ENCODE assay signal across 22 mouse cellular contexts in genomic region chr4:59552835-59553234, GRCm38 (mm10).
"Had no signal": no experiment of that assay in that cellular context is flagged by ENCODE, and none has a peak within 500 bp of the region (broad histone marks: within the 10 kb centered on the region; RNA-seq: fewer than 3 reads in every experiment).

No protein-coding gene starts in this region.

- H3K27ac ChIP-seq: limb, embryonic 12.5 days; limb, embryonic 15.5 days; liver, embryonic 14.5 days; lung, embryonic 15.5 days; midbrain, embryonic 12.5 days; midbrain, embryonic 15.5 days; neural tube, embryonic 12.5 days; neural tube, embryonic 15.5 days had no signal

- H3K9ac ChIP-seq: limb, embryonic 12.5 days; limb, embryonic 15.5 days; liver, embryonic 14.5 days; lung, embryonic 15.5 days; midbrain, embryonic 12.5 days; midbrain, embryonic 15.5 days; neural tube, embryonic 12.5 days; neural tube, embryonic 15.5 days; stomach, embryonic 15.5 days had no signal

- DNase-seq: kidney, postnatal 14 days; kidney, postnatal 4 days; left cerebral cortex, postnatal 4 days; lung, adult 18-20 months; lung, postnatal 10 days; lung, postnatal 36 days; right cerebral cortex, adult 18-20 months; right cerebral cortex, postnatal 14 days; right cerebral cortex, postnatal 4 days; spleen, adult 18-20 months; thymus, postnatal 36 days had no signal

- H3K4me3 ChIP-seq: limb, embryonic 12.5 days; limb, embryonic 15.5 days; lung, embryonic 15.5 days; midbrain, embryonic 12.5 days; midbrain, embryonic 15.5 days; neural tube, embryonic 12.5 days; neural tube, embryonic 15.5 days; stomach, embryonic 15.5 days had no signal

- ATAC-seq: hindbrain, embryonic 16.5 days; midbrain, embryonic 15.5 days had no signal

- H3K4me2 ChIP-seq: limb, embryonic 12.5 days; limb, embryonic 15.5 days; lung, embryonic 15.5 days; midbrain, embryonic 12.5 days; midbrain, embryonic 15.5 days; neural tube, embryonic 12.5 days; neural tube, embryonic 15.5 days; stomach, embryonic 15.5 days had no signal

- H3K27me3 ChIP-seq: limb, embryonic 12.5 days; limb, embryonic 15.5 days; lung, embryonic 15.5 days; megakaryocyte, embryonic 14.5 days; midbrain, embryonic 15.5 days; neural tube, embryonic 12.5 days; neural tube, embryonic 15.5 days; stomach, embryonic 15.5 days had no signal

- H3K4me1 ChIP-seq: limb, embryonic 12.5 days; limb, embryonic 15.5 days; stomach, embryonic 15.5 days had no signal

- H3K9me3 ChIP-seq: limb, embryonic 12.5 days; limb, embryonic 15.5 days; lung, embryonic 15.5 days; megakaryocyte, embryonic 14.5 days; midbrain, embryonic 12.5 days; midbrain, embryonic 15.5 days; neural tube, embryonic 12.5 days; neural tube, embryonic 15.5 days; stomach, embryonic 15.5 days had no signal

- H3K36me3 ChIP-seq: limb, embryonic 12.5 days; limb, embryonic 15.5 days; lung, embryonic 15.5 days; midbrain, embryonic 12.5 days; midbrain, embryonic 15.5 days; neural tube, embryonic 12.5 days; neural tube, embryonic 15.5 days; stomach, embryonic 15.5 days had no signal
